Mouse (Mus musculus) heart, postnatal 0 days (tissue): ENCODE measurements around the gene Rilp.

Experiments
- CTCF ChIP-seq: IDR thresholded peaks from 2 replicates; pipeline ENCODE4 v1.5.1; 2016; ENCODE audit warnings: antibody characterized with exemption, control low read depth, low read depth
- EP300 ChIP-seq: IDR thresholded peaks from 2 replicates; pipeline ENCODE4 v1.6.1; 2016; ENCODE audit warnings: antibody characterized with exemption, low read depth

DNA sequence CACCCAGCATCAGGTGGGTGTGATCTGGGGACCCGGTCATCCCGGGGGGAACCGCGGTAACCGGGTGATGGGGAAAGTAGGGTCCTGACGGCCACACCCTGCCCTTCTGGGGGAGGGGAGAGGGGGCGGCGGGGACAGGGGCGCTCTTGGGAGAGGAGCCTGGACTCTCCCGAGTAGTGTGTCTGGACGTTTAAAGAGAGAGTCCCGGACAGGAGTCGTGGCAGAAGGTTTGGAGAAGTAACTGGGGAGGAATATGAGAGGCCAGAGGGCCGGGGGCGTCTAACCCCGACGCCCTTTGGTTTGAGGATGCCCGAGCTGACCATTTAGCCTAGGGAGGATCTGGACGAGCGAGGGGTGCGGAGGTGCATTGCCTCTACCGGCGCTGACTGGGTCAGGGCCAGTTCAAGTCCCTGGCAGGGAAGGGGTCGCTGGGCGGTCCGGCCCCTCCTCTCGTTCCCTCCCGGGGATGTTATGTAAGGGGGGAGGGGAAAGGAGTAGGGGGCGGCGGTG is 48.1 kb upstream of the Rilp start:
- TF ChIP-seq CTCF (no peak), EP300 (no peak)
